16 mouse cellular contexts compared by ENCODE assay signal in the genomic region with DNA sequence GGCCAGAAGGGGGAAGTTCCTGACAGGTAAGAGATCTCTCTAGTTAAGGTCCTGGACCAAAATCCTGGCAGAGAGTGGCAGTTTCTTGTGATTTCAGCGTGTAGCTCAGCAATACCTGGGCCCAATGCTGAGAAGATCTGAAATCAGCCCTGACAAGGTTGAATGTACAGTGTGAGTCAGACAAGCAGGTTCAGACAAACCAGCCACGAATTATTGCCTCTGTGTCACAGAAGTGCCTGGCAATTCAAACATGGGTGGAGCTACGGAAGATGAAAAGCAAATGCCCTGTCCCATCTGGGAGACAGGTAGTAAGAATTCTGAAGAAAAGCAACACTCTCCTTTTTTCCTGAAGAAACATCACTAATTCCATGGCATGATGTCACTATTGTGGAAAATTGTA. TPM values are rescaled to one million over a fixed set of nuclear protein-coding genes. Genes with fewer than 3 reads are reported as not detected.
A peak's percentile ranks its signal among the peaks of the same experiment; 100 is the strongest.
DNase-seq lines count a peak whose midpoint lies in the region; ATAC-seq and TF ChIP-seq lines count a peak whose summit lies in the region.
"Had no signal": no experiment of that assay in that cellular context is flagged by ENCODE, and none has a peak within 500 bp of the region (broad histone marks: within the 10 kb centered on the region; RNA-seq: fewer than 3 reads in every experiment).

No protein-coding gene starts in this region.

- no peak for TF ChIP-seq CTCF in small intestine, adult 2 months (IDR thresholded peaks at IDR 0.05; ENCODE audit: extremely low read depth, insufficient read length, insufficient replicate concordance, low read depth, low read length)
- no peak for TF ChIP-seq CTCF in stomach, postnatal 0 days (IDR thresholded peaks at IDR 0.05; ENCODE audit: low read depth)

- H3K36me3 ChIP-seq in intestine, embryonic 15.5 days, result no peaks in the 10 kb centered on the region
- H3K36me3 ChIP-seq in small intestine, adult 2 months (ENCODE audit: control insufficient read depth, insufficient read depth, low read length), result no peaks in the 10 kb centered on the region
- H3K36me3 ChIP-seq in stomach, postnatal 0 days (ENCODE audit: control insufficient read depth, insufficient read depth, low read length), result no peaks in the 10 kb centered on the region
- H3K36me3 ChIP-seq in forebrain, embryonic 13.5 days (ENCODE audit: poor library complexity, severe bottlenecking), result no peaks in the 10 kb centered on the region
- H3K36me3 ChIP-seq: heart, embryonic 13.5 days; hindbrain, embryonic 15.5 days had no signal

- no peak overlapping the region for H3K4me2 ChIP-seq in intestine, embryonic 15.5 days (replicated peaks)
- H3K4me2 ChIP-seq in stomach, postnatal 0 days (replicated peaks; ENCODE audit: low read depth), result no peak overlapping the region
- H3K4me2 ChIP-seq in forebrain, embryonic 13.5 days, result no peak overlapping the region
- H3K4me2 ChIP-seq: heart, embryonic 13.5 days; hindbrain, embryonic 15.5 days had no signal

- H3K9me3 ChIP-seq in intestine, embryonic 15.5 days, result no peaks in the 10 kb centered on the region
- H3K9me3 ChIP-seq in stomach, postnatal 0 days (ENCODE audit: control insufficient read depth, low read length), result no peaks in the 10 kb centered on the region
- H3K9me3 ChIP-seq in forebrain, embryonic 13.5 days (replicated peaks), result no peaks in the 10 kb centered on the region
- H3K9me3 ChIP-seq: hindbrain, embryonic 15.5 days had no signal

- no peaks in the 10 kb centered on the region for H3K27me3 ChIP-seq in intestine, embryonic 15.5 days (replicated peaks)
- no peaks in the 10 kb centered on the region for H3K27me3 ChIP-seq in small intestine, adult 2 months (ENCODE audit: control insufficient read depth, insufficient read depth, low read length)
- H3K27me3 ChIP-seq in stomach, postnatal 0 days (ENCODE audit: control insufficient read depth, insufficient read depth, low read length), result no peaks in the 10 kb centered on the region
- H3K27me3 ChIP-seq in forebrain, embryonic 13.5 days, result no peaks in the 10 kb centered on the region
- H3K27me3 ChIP-seq: heart, embryonic 13.5 days; hindbrain, embryonic 15.5 days had no signal

- H3K27ac ChIP-seq in intestine, embryonic 15.5 days, result no peak overlapping the region
- H3K27ac ChIP-seq in small intestine, adult 2 months (ENCODE audit: insufficient read depth, low read depth, low read length), result peak overlapping the region; percentile 78; the same call in 1 of the 2 replicates
- peak overlapping the region; percentile 56 for H3K27ac ChIP-seq in stomach, postnatal 0 days (replicated peaks)
- H3K27ac ChIP-seq in forebrain, embryonic 13.5 days, result no peak overlapping the region
- H3K27ac ChIP-seq: heart, embryonic 13.5 days; hindbrain, embryonic 15.5 days had no signal

- H3K4me1 ChIP-seq in intestine, embryonic 15.5 days (replicated peaks), result no peaks in the 10 kb centered on the region
- peaks cover 4% of the 10 kb centered on the region; the same call in 1 of the 2 replicates for H3K4me1 ChIP-seq in small intestine, adult 2 months (ENCODE audit: control insufficient read depth, insufficient read depth, insufficient read length, low read length)
- no peaks in the 10 kb centered on the region for H3K4me1 ChIP-seq in stomach, postnatal 0 days (replicated peaks; ENCODE audit: control insufficient read depth, insufficient read depth)
- no peaks in the 10 kb centered on the region for H3K4me1 ChIP-seq in forebrain, embryonic 13.5 days
- H3K4me1 ChIP-seq: heart, embryonic 13.5 days; hindbrain, embryonic 15.5 days had no signal

- no peak for TF ChIP-seq POLR2A in small intestine, adult 2 months (IDR thresholded peaks at IDR 0.05; ENCODE audit: low read depth, low read length)

- peak; percentile 69; the same call in 1 of the 2 replicates for ATAC-seq in intestine, embryonic 15.5 days
- peak; percentile 86 for ATAC-seq in stomach, postnatal 0 days (ENCODE audit: low FRiP score, low TSS enrichment)
- ATAC-seq in forebrain, embryonic 13.5 days, result no peak
- ATAC-seq: forebrain, embryonic 16.5 days had no signal

- no peak overlapping the region for H3K4me3 ChIP-seq in intestine, embryonic 15.5 days (replicated peaks)
- no peak overlapping the region for H3K4me3 ChIP-seq in small intestine, adult 2 months (ENCODE audit: low read depth, low read length)
- H3K4me3 ChIP-seq in stomach, postnatal 0 days (ENCODE audit: low read depth, low read length), result no peak overlapping the region
- no peak overlapping the region for H3K4me3 ChIP-seq in forebrain, embryonic 13.5 days
- H3K4me3 ChIP-seq: heart, embryonic 13.5 days; hindbrain, embryonic 15.5 days had no signal

- peak; percentile 21 for DNase-seq in heart, adult 11 months
- DNase-seq in heart, adult 18-20 months, result no peak
- peak; percentile 43 for DNase-seq in stomach, postnatal 0 days (ENCODE audit: low spot score)
- no peak for DNase-seq in gastrocnemius, postnatal 10 days
- DNase-seq: adrenal gland, postnatal 14 days; cerebellum, adult 18-20 months; cerebellum, adult 9-11 months; cerebellum, postnatal 36 days; gastrocnemius, postnatal 14 days; heart, postnatal 36 days had no signal

- no peak overlapping the region for H3K9ac ChIP-seq in intestine, embryonic 15.5 days
- no peak overlapping the region for H3K9ac ChIP-seq in stomach, postnatal 0 days (ENCODE audit: low read length)
- no peak overlapping the region for H3K9ac ChIP-seq in forebrain, embryonic 13.5 days
- H3K9ac ChIP-seq: heart, embryonic 13.5 days; hindbrain, embryonic 15.5 days had no signal

- no peak for TF ChIP-seq EP300 in stomach, postnatal 0 days (optimal IDR thresholded peaks at IDR 0.05)

- WGBS in intestine, embryonic 15.5 days, result 57% methylated on average over 3 of the region's 3 CpGs
- 32% methylated on average over 3 of the region's 3 CpGs for WGBS in small intestine, adult 2 months
- 48% methylated on average over 3 of the region's 3 CpGs for WGBS in stomach, postnatal 0 days
- whole genome bisulfite sequencing in forebrain, embryonic 13.5 days, result 88% methylated on average over 3 of the region's 3 CpGs

RNA-seq across cellular contexts. Expression of gene Galnt7, which starts 51.3 kb away (rescaled TPM):
- total RNA-seq in heart, adult 18-20 months (2021), result 1 to 10 TPM; 4.9 to 5.6 TPM
- polyA plus RNA-seq in intestine, embryonic 15.5 days (2015; fragmentation: Nextera tagmentation; extraction: Ambion mirVana), result 29.8 and 30.5 TPM in 2 replicates
- 2.2 and 3.7 TPM in 2 replicates for polyA plus RNA-seq in small intestine, adult 2 months (2012; rRNA removed)
- 29.6 and 30.6 TPM in 2 replicates for polyA plus RNA-seq in stomach, postnatal 0 days (2015; fragmentation: Nextera tagmentation; extraction: Ambion mirVana)
- 1 to 10 TPM; 5.4 to 9.6 TPM for total RNA-seq in gastrocnemius, postnatal 10 days (2021)
- 10.6 and 14.7 TPM in 2 replicates for polyA plus RNA-seq in forebrain, embryonic 13.5 days (2015; fragmentation: Nextera tagmentation; extraction: Ambion mirVana)

Comparison
In these comparisons a context has a peak if more than half of its experiments do, and no peak if none do; other contexts are left out.
1. DNase-seq: peak in heart, adult 11 months (single experiment) and stomach, postnatal 0 days (single experiment); none in heart, adult 18-20 months (0 of 2) and gastrocnemius, postnatal 10 days (single experiment).
2. H3K27ac ChIP-seq: peak in small intestine, adult 2 months (single experiment) and stomach, postnatal 0 days (single experiment); none in intestine, embryonic 15.5 days (single experiment) and forebrain, embryonic 13.5 days (single experiment).